Mouse (Mus musculus) layer of hippocampus, adult 2 months (tissue): ENCODE measurements around the gene Tc2n. TPM values are rescaled to one million over a fixed set of nuclear protein-coding genes. Genes with fewer than 3 reads are reported as not detected.
A peak's percentile ranks its signal among the peaks of the same experiment; 100 is the strongest.

Source experiments
- DNase-seq, 2 experiments: peaks; one replicate each; pipeline ENCODE4 v3.0.0; 2022; ENCODE audit warnings: low spot score in 2 of 2
- H3K27ac ChIP-seq: fragments of 200-600 bp; 2 replicates; pipeline ENCODE4 v1.8.1; 2022
- H3K4me3 ChIP-seq: fragments of 200-600 bp; 2 replicates; pipeline ENCODE4 v1.8.1; 2022; ENCODE audit warnings: mild to moderate bottlenecking
- CTCF ChIP-seq: fragments of 200-600 bp; conservative IDR thresholded peaks from 2 replicates; pipeline ENCODE4 v1.8.1; 2022; ENCODE audit warnings: antibody characterized with exemption, mild to moderate bottlenecking, moderate library complexity
- long read RNA-seq, 2 experiments: library from polyadenylated mRNA; stranded (forward); transcript quantifications; one replicate each; pipeline ENCODE4 v2.0.0; 2021; ENCODE audit warnings: borderline mapping rate in 2 of 2
- total RNA-seq, 2 experiments: library from RNA; stranded (reverse); gene quantifications; 2 replicates each; pipeline ENCODE4 v1.2.3; 2021

Tc2n gene
- total RNA-seq: under 1 TPM; 0.26 to 0.42 TPM
- long read RNA-seq, experiment 1: 0 reads
- long read RNA-seq, experiment 2, partial matches to known transcripts: 0 of 1 reads
- long read RNA-seq, experiment 2, other reads (novel, unspliced or antisense): 1 of 1 reads

DNA sequence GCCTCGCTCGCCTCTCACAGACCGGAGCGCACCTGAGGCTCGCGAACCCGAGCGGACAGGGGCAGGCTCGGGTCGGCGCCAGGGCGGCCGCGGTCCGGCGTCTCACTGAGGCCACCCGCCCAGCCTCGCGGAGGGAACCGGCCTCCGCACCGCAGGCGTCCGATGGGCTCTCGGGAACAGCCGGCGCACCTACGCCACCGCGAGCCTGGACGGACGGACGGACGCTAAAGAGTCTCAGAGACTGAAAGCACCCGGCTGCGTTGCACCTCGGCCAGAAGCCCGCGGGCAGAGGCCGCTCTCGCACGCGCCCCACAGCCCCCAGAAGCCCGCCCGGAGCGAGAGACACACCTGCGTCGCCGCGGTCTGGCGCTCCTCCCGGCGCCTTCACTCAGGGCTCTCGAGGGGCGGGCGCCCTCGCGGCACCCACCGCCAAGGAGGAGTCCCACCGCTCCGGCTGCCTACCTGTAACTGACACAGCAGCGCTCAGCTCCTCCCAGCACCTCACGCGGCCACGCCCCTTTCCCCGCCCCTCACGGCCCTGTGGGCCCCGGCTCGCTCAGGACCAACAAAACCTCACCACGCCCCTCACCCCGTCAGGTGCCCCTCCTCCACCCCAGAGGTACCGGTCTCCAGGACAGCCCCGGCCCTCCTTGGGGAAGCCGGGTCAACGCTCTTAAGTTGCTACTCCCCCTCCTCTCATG is at the start of gene Tc2n:
Gene Tc2n, minus strand, starts transcription at position 470 of the 701 bp plus-strand sequence.
- peak in 1 of 2 experiments; percentile 20 for DNase-seq
- H3K4me3 ChIP-seq: peak within 1 kb of the TSS; percentile 64
- TF ChIP-seq CTCF: no peak
- H3K27ac ChIP-seq: no peak within 1 kb of the TSS

GRCm38 (mm10) chr12:101767306-101768053 is 49.2 kb upstream of the Tc2n start:
- no peak for TF ChIP-seq CTCF
- Histone ChIP-seq H3K4me3 (no peak overlapping the region), H3K27ac (no peak overlapping the region)
- no peak for DNase-seq

DNA sequence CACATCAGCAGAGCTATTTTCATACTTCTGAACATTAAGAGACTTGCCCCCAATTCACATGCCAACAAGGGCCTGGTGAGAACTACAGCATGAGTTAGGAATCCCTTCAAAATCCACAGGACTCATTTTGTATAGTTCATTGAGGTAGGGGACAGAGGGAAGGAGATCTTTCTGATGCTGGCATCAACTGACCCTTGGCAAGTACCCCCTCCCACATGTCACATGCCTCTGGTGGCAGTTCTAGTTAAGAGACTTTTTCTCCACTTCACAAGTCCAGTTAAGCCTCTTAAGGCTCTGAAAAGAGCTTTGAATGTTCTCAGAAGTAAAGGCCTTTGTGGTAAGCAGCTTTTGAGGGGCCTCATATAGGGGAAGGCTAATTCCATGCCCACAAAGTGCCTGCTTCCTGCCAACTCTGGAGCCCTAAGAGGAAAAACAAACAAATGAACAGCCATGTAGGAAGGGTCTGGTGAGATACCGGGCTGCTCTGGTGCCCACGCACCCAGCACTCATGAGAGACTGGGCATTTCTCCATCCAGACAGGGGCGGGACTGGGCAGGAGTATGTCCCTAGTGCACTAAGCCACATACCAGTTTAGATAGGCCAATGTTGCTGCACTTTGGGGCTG is 48.0 kb upstream of the Tc2n start:
- Histone ChIP-seq H3K4me3 (no peak overlapping the region), H3K27ac (no peak overlapping the region)
- DNase-seq: no peak
- no peak for TF ChIP-seq CTCF

- H3K27ac ChIP-seq: no peak overlapping the region
- TF ChIP-seq CTCF: no peak
- H3K4me3 ChIP-seq: no peak overlapping the region
- no peak for DNase-seq
These were observed 46.5 kb upstream of the Tc2n start for GRCm38 (mm10) chr12:101764870-101765269.

DNA sequence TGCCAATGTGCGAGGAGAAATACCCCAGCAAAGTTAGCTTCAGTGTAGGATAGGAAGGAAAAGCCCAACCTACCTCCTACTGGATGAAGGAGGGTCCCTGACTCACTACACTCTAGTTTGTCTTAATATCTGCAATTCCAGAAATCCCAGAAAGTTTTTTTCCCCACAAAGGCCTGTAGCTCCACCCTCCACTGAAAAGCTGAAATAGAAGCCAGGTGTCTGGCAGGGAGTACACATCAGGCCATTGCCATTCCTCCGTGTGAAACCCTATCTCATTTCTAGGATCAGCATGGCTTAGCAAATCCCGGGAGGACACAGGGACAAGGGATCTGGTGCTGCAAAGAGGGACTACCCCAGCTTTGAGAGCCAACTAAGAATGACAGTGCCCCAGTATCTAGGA is 44.7 kb upstream of the Tc2n start:
- Histone ChIP-seq H3K4me3 (no peak overlapping the region), H3K27ac (no peak overlapping the region)
- no peak for DNase-seq
- TF ChIP-seq CTCF: no peak

- TF ChIP-seq CTCF: peak; percentile 38
- H3K4me3 ChIP-seq: no peak overlapping the region
- DNase-seq: no peak
- H3K27ac ChIP-seq: no peak overlapping the region
These were observed 43.7 kb upstream of the Tc2n start for GRCm38 (mm10) chr12:101762054-101762453.

DNA sequence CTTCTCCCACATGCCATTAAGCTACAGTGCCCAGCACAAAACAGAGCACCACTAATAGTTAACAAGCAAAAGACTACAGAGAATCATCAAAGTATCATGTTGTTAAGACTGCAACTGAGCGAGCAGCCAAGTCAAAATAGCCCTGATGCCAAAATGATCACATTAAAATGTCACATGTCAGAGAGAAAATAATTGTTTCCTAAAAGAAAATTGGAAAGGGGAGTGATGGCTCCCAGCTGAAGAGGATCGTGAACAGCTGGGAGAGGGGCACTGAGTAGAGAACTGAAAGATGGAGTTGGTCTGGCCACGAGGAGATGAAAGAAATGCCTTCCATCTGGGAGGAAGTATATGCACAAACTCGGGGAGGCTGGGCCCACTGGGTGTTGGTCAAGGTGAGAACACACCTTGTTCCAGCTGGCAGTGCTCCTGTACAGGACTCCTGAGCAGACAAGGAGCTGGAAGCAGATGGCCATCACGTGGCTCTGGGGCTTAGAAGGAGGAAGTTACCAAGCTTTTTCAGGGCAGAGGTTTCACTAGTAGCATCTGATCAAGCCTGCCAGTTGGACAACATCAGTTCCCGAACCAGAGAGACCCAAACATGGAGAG is 41.2 kb upstream of the Tc2n start:
- DNase-seq: no peak
- no peak overlapping the region for H3K27ac ChIP-seq
- H3K4me3 ChIP-seq: no peak overlapping the region
- no peak for TF ChIP-seq CTCF

DNA sequence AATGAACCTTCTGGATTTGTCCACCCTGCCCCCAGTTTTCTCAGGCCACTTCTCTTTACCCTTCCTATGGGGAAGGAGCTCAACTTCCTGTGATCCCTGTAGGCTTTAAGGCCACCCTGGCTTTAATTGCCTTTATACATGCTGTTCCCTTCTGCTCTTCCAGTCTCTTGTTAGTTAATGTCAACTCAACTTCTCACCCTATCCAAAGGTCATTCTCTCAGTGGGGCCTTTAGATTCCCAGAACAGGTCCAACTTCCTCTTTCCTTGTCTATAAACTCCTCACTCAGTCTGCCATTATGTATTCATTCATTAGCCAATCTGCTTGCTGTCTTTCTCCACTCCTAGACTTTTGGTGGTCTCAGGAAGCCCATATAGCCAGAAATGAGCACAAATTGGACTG is 40.4 kb upstream of the Tc2n start:
- no peak overlapping the region for H3K4me3 ChIP-seq
- no peak for TF ChIP-seq CTCF
- no peak overlapping the region for H3K27ac ChIP-seq
- no peak for DNase-seq

GRCm38 (mm10) chr12:101742375-101742774 is 24.1 kb upstream of the Tc2n start:
- no peak for DNase-seq
- Histone ChIP-seq H3K4me3 (no peak overlapping the region), H3K27ac (no peak overlapping the region)
- no peak for TF ChIP-seq CTCF

GRCm38 (mm10) chr12:101740486-101740885 is 22.2 kb upstream of the Tc2n start:
- H3K27ac ChIP-seq: no peak overlapping the region
- no peak for TF ChIP-seq CTCF
- DNase-seq: no peak
- H3K4me3 ChIP-seq: no peak overlapping the region

- no peak for TF ChIP-seq CTCF
- no peak for DNase-seq
- Histone ChIP-seq H3K27ac (no peak overlapping the region), H3K4me3 (no peak overlapping the region)
These were observed 21.7 kb upstream of the Tc2n start for GRCm38 (mm10) chr12:101740045-101740444.

DNA sequence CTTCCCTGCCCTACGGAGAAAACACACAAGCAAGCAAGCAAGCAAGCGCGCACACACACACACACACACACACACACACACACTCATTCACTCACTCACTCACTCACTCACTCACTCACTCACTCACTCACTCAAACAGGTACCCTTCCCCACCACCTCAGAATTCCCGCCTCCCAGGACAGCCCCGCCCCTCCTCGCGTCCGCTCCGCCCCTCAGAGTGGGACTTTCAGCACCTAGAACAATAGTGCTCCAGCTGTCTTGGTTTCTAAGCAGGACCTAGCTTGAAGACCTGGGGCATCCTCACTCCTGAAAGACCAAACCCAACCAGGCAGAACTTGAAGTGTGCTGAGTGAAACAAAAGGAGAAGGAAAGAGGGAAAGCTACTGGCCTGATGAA is 430 bp upstream of the Tc2n start:
- H3K27ac ChIP-seq: no peak overlapping the region
- no peak for DNase-seq
- TF ChIP-seq CTCF: no peak
- no peak overlapping the region; the same call in 1 of the 2 replicates for H3K4me3 ChIP-seq

- no peak for TF ChIP-seq CTCF
These were observed 19.1 kb downstream of the Tc2n start for GRCm38 (mm10) chr12:101699176-101699575.

More at GRCm38 (mm10) chr12:101699176-101699575, 19.1 kb downstream of the Tc2n start:
- DNase-seq: no peak
- H3K27ac ChIP-seq: no peak overlapping the region
- no peak overlapping the region for H3K4me3 ChIP-seq
